Mouse (Mus musculus) embryonic facial prominence, embryonic 13.5 days (tissue): ENCODE results near the gene Ptpn14. TPM values are rescaled to one million over a fixed set of nuclear protein-coding genes. Genes with fewer than 3 reads are reported as not detected.

Source experiments
- ATAC-seq: fragments of 200-750 bp; cut with Nextera tagmentation; 2 replicates; pipeline ENCODE4 v1.8.0; 2017; ENCODE audit warnings: low read depth; ENCODE audit not compliant: insufficient number of reproducible peaks, insufficient read depth, low FRiP score, low TSS enrichment
- H3K27ac ChIP-seq: fragments of 300-500 bp; sonication (generic); 2 replicates; pipeline ENCODE4 v1.5.1; 2015; ENCODE audit warnings: moderate library complexity, mild to moderate bottlenecking, inconsistent platforms
- H3K27me3 ChIP-seq: fragments of 300-500 bp; sonication (generic); 2 replicates; pipeline ENCODE4 v1.6.1; 2015; ENCODE audit warnings: mild to moderate bottlenecking, inconsistent platforms
- H3K36me3 ChIP-seq: fragments of 300-500 bp; sonication (generic); 2 replicates; pipeline ENCODE4 v1.6.1; 2015; ENCODE audit warnings: mild to moderate bottlenecking, inconsistent platforms
- H3K4me1 ChIP-seq: fragments of 300-500 bp; sonication (generic); 2 replicates; pipeline ENCODE4 v1.6.1; 2015; ENCODE audit warnings: inconsistent platforms
- H3K4me2 ChIP-seq: fragments of 300-500 bp; sonication (generic); 2 replicates; pipeline ENCODE4 v1.6.1; 2015; ENCODE audit warnings: moderate library complexity, mild to moderate bottlenecking, inconsistent platforms
- H3K4me3 ChIP-seq: fragments of 300-500 bp; sonication (generic); 2 replicates; pipeline ENCODE4 v1.5.1; 2015; ENCODE audit warnings: mild to moderate bottlenecking, inconsistent platforms
- H3K9ac ChIP-seq: fragments of 300-500 bp; sonication (generic); 2 replicates; pipeline ENCODE4 v1.6.1; 2015; ENCODE audit warnings: mild to moderate bottlenecking, inconsistent platforms
- H3K9me3 ChIP-seq: fragments of 300-500 bp; sonication (generic); 2 replicates; pipeline ENCODE4 v1.6.1; 2016; ENCODE audit warnings: inconsistent platforms
- WGBS: fragments of 180-500 bp; shearing (Covaris S2); methylation state at CpG from one replicate; pipeline ENCODE4 v1.1.7; 2015; ENCODE audit warnings: mixed read lengths; 5-methylcytosine and 5-hydroxymethylcytosine counted together
- polyA plus RNA-seq: library from polyadenylated mRNA; unstranded; fragments of >200 nt; fragmentation: Nextera tagmentation; extraction: Ambion mirVana; gene quantifications from 2 replicates; pipeline ENCODE4 v1.2.1, GENCODE M21; 2015

Gene Ptpn14
- polyA plus RNA-seq, 1 experiment from 2014 or later: 14.0 TPM

DNA sequence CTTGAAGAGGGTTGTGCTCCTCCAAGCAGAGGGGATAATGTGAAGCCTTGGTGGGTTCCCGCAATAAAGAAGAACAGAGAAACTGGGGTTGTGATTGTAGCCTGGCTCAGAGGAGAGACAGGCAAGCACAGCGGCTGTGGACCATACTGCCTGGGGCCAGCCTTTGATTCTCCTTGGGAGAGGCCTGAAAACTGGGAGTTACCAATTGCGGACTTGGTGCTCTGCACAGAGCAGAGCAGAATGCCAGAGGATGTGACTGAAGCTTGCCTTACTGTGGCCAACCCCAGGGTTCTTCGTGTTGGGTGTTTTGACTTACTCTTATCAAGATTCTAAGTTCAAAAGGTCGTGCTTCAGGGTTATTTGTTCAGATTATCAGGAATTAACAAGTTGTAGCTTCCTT is 92.0 kb downstream of the Ptpn14 start:
- Histone ChIP-seq H3K4me1 (peaks cover 50% of the 10 kb centered on the region), H3K9me3 (no peaks in the 10 kb centered on the region), H3K4me2 (no peak overlapping the region), H3K4me3 (no peak overlapping the region), H3K36me3 (peaks cover 17% of the 10 kb centered on the region), H3K27ac (no peak overlapping the region), H3K9ac (no peak overlapping the region), H3K27me3 (no peaks in the 10 kb centered on the region)
- 54% methylated on average over 5 of the region's 5 CpGs for WGBS
- ATAC-seq: no peak

DNA sequence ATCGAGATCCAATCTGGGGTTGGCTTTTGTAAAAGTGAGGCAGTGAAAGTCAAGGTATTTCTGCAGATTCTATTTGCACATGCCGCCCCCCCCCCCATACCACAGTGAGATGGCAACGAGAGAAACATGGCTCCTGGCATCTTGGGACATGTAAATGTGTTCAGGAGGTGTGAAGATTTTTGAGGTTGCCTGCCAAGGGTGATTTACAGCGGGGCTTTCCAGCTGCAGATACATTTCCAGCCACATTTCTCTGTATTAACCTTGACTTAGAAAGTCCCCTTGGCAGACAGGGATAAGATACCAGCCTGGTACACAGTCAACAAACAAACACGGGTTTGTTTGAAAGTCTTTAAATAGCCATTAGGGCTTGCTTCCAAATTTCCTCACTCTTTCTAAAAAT is 96.4 kb downstream of the Ptpn14 start:
- no peak overlapping the region for H3K27ac ChIP-seq

DNA sequence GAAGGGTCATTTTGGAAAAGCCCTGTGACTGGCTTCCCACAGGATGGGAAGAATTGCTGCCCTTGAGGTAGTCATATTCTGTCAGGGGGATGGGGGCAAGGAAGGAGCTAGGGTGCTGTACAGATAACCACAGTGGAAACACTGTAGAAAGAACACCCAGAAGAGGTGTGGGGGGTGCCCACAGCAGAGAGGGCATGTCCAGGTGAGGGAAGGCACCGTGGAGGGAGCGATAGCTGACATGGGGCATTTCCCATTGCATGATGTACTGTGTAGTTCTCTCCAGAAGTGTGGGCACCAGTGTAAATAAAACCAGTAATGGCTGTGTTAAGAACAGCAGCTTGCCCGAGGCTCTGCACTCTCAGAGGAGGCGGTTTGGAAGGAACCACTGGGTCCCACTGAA is 102.3 kb downstream of the Ptpn14 start:
- Histone ChIP-seq H3K36me3 (peaks cover 55% of the 10 kb centered on the region), H3K4me2 (no peak overlapping the region), H3K4me3 (no peak overlapping the region), H3K27me3 (no peaks in the 10 kb centered on the region), H3K27ac (peak overlapping the region; percentile 48; the same call in 1 of the 2 replicates), H3K9me3 (no peaks in the 10 kb centered on the region), H3K9ac (no peak overlapping the region), H3K4me1 (peaks cover 15% of the 10 kb centered on the region)
- 49% methylated on average over 4 of the region's 4 CpGs for WGBS
- 0 out of 2 replicates have a peak, but pooled peaks have one; percentile 11 for ATAC-seq

More for the DNA sequence above, 96.4 kb downstream of the Ptpn14 start:
- H3K9me3 ChIP-seq: no peaks in the 10 kb centered on the region
- ATAC-seq: no peak
- no peaks in the 10 kb centered on the region for H3K27me3 ChIP-seq
- 86% methylated on average over 5 of the region's 5 CpGs for WGBS
- no peak overlapping the region for H3K4me2 ChIP-seq
- H3K36me3 ChIP-seq: peaks cover 49% of the 10 kb centered on the region
- H3K4me1 ChIP-seq: peaks cover 16% of the 10 kb centered on the region
- no peak overlapping the region for H3K4me3 ChIP-seq
- no peak overlapping the region for H3K9ac ChIP-seq

DNA sequence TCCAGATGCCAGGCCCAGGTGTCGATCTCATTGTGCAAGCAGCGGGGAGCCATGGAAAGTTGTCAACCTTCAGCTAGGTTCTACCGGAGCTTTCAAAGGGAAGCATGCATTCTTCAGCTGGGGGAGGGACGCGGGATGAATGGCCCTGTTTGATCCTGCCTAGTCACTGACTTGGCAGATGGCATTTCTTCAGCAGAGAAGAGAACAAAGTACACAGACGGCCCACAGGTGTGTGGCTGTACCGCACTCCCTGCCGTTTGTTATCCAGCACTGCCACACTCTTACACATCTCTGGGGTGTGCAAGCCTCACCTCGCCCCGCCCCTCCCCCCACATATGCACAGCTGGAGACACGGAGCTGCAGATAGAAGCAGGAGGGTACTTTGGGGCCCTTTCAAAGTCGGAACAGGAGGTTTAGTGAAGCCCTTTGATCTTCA is 102.7 kb downstream of the Ptpn14 start:
- Histone ChIP-seq H3K4me2 (no peak overlapping the region), H3K9me3 (no peaks in the 10 kb centered on the region), H3K9ac (no peak overlapping the region), H3K27me3 (no peaks in the 10 kb centered on the region), H3K27ac (peak overlapping the region; percentile 49; the same call in 1 of the 2 replicates), H3K36me3 (peaks cover 55% of the 10 kb centered on the region), H3K4me3 (no peak overlapping the region), H3K4me1 (peaks cover 15% of the 10 kb centered on the region)
- WGBS: 22% methylated on average over 12 of the region's 12 CpGs
- ATAC-seq: peak; percentile 60; the same call in 1 of the 2 replicates

DNA sequence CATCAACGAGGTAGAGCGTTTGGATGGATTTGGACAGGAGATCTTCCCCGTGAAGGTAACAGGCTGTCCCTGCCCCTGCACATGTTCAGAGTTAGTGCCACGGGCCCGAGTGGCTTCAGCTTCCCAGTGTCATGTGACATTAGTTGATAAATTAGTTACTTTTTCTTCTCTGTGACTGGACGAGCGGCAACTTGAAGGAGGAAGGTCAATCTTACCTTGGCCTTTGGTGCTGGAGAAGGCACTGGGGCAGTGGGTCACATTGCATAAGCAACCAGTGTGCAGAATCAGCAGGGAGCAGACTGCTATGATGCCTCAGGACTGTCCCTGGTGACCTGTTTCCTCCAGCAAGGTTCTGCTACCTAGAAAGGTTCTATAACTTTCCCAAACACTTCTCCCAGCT is 105.3 kb downstream of the Ptpn14 start:
- Histone ChIP-seq H3K4me2 (no peak overlapping the region), H3K4me3 (no peak overlapping the region), H3K36me3 (peaks cover 56% of the 10 kb centered on the region), H3K9me3 (no peaks in the 10 kb centered on the region), H3K27ac (no peak overlapping the region), H3K9ac (no peak overlapping the region), H3K27me3 (no peaks in the 10 kb centered on the region), H3K4me1 (peaks cover 15% of the 10 kb centered on the region)
- ATAC-seq: no peak
- WGBS: 65% methylated on average over 7 of the region's 7 CpGs

DNA sequence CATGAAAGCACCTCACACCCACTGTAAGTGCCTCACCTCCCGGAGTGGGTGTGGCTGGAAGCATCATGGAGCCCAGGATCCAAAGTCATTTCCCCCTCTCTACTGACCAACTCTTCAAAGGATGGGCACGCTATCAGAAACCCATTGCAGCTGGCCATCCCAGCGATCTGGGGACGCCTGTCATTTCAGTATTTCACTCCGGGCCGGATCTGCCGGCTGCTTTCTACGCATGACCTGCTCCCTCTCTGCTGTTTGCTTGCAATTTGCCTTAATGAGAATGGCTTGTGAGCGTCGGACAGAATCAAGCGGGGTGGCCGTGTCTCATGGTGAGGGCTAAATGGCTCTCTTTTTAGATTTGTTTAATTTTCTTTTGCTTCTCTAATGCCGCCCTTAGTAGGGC is 106.1 kb downstream of the Ptpn14 start:
- Histone ChIP-seq H3K36me3 (peaks cover 56% of the 10 kb centered on the region), H3K9me3 (no peaks in the 10 kb centered on the region), H3K9ac (no peak overlapping the region), H3K4me2 (no peak overlapping the region), H3K4me3 (no peak overlapping the region), H3K27ac (no peak overlapping the region), H3K4me1 (peaks cover 15% of the 10 kb centered on the region), H3K27me3 (no peaks in the 10 kb centered on the region)
- 76% methylated on average over 13 of the region's 13 CpGs for WGBS
- ATAC-seq: no peak

DNA sequence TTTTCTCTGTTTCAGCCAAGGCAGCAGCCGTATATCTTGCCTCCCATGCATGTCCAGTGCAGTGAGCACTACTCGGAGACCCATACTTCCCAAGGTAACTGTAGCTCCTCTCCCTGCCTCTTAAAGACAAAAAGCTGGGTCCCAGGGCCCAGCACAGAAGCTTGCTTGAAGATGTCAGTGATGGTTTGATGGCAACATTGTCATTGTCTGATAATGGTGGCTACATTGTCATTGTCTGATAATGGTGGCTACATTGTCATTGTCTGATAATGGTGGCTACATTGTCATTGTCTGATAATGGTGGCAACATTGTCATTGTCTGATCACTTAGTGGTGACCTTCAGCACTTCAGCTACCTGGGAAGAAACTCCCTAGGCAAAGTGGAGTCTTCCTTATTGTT is 118.3 kb downstream of the Ptpn14 start:
- Histone ChIP-seq H3K9me3 (no peaks in the 10 kb centered on the region), H3K9ac (no peak overlapping the region), H3K27me3 (no peaks in the 10 kb centered on the region), H3K27ac (no peak overlapping the region), H3K4me2 (no peak overlapping the region), H3K36me3 (peaks cover 91% of the 10 kb centered on the region), H3K4me3 (no peak overlapping the region), H3K4me1 (no peaks in the 10 kb centered on the region; the same call in 1 of the 2 replicates)
- ATAC-seq: no peak
- 83% methylated on average over 2 of the region's 2 CpGs for WGBS

DNA sequence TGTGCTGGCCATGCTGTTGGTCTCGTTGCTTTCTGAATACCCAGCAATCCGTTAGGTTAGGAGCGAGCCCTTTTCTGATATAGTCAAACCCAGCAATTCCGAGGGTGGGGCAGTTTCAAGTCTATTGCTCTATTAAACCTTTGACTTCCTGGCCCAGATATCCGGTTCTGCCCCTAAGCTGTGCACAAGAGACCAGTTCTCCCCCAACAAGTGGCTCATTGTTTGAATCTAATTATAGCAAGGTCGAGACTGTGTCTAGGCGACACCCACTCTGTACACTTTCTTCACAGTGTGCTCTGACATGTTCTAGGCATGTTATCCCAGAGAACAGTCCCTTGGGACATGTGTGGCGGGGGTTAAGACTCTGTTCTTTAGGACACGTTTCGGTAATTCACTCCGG is 121.5 kb downstream of the Ptpn14 start:
- 53% methylated on average over 11 of the region's 11 CpGs for WGBS
- no peaks in the 10 kb centered on the region for H3K9me3 ChIP-seq
- no peak overlapping the region for H3K9ac ChIP-seq
- no peaks in the 10 kb centered on the region for H3K27me3 ChIP-seq
- no peak overlapping the region for H3K4me3 ChIP-seq
- H3K4me1 ChIP-seq: peaks cover 22% of the 10 kb centered on the region
- H3K36me3 ChIP-seq: peaks cover 90% of the 10 kb centered on the region
- no peak overlapping the region for H3K27ac ChIP-seq
- no peak overlapping the region for H3K4me2 ChIP-seq
- no peak for ATAC-seq

DNA sequence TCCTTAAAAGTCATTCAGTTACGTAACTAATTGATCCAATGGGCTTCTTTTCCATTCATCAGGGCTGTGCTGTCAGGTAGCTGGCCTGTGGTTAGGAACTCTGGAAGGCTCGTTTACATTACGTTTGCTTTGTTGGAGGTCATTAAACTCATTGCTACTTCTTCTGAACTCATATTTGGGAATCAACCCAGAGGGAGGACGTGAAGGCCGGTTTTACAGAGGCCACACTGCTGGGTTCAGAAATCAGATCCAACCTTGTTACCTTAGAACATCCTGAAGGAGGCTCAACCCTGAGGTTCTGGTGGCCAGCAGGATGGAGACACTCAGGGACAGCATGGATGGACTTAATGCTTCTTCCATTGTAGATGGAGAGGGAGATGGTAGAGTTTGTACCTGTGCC is 124.0 kb downstream of the Ptpn14 start:
- Histone ChIP-seq H3K4me2 (no peak overlapping the region), H3K9me3 (no peaks in the 10 kb centered on the region), H3K36me3 (peaks cover 90% of the 10 kb centered on the region), H3K27ac (no peak overlapping the region), H3K4me3 (no peak overlapping the region), H3K4me1 (peaks cover 22% of the 10 kb centered on the region), H3K9ac (no peak overlapping the region), H3K27me3 (no peaks in the 10 kb centered on the region)
- WGBS: 69% methylated on average over 5 of the region's 5 CpGs
- ATAC-seq: no peak

DNA sequence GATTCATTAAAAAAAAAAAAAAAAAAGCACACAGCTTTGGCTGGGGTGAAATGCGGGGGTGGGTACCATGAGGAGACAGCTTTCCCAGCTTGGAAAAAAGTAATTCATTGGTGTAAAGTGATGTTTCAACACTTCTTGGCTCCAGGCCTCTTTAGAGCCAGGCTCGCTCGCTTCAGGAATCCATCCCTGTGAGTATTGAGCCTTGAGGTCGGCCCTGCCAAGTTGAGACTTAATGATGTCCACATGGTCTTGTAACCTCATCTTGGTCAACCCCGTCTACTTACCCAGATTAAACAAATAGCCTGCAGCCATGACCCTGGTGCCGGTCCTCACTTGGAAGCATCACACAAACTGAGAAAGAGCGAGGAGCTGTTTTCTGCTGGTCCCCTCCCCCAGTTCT is 124.4 kb downstream of the Ptpn14 start:
- Histone ChIP-seq H3K27ac (no peak overlapping the region; the same call in 1 of the 2 replicates), H3K36me3 (peaks cover 90% of the 10 kb centered on the region), H3K4me2 (no peak overlapping the region), H3K4me3 (no peak overlapping the region), H3K9me3 (no peaks in the 10 kb centered on the region), H3K9ac (no peak overlapping the region), H3K27me3 (no peaks in the 10 kb centered on the region), H3K4me1 (peaks cover 22% of the 10 kb centered on the region)
- no peak for ATAC-seq
- 45% methylated on average over 7 of the region's 7 CpGs for WGBS

DNA sequence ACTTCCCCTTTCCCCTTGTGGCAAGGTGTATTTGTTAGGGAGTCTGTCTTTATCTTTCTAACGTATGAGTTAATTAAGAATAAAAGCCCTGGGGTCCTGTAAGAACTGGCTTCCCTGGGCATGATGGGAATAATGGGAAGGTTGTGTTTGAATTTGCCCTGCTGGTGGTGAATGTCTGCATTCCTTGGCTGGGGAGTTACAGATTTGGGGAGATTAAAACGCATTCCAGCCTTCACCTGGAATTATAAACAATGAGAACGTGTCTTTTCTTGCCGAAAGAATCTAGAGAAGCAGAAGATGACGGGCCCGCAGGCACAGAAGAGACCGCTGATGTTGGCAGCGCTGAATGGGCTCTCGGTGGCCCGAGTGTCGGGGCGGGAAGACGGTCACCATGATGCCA is 126.6 kb downstream of the Ptpn14 start:
- Histone ChIP-seq H3K27me3 (no peaks in the 10 kb centered on the region), H3K27ac (peak overlapping the region; percentile 55), H3K9me3 (no peaks in the 10 kb centered on the region), H3K4me3 (no peak overlapping the region), H3K36me3 (peaks cover 76% of the 10 kb centered on the region), H3K4me1 (peaks cover 22% of the 10 kb centered on the region), H3K4me2 (no peak overlapping the region), H3K9ac (no peak overlapping the region)
- WGBS: 74% methylated on average over 13 of the region's 13 CpGs
- ATAC-seq: no peak

DNA sequence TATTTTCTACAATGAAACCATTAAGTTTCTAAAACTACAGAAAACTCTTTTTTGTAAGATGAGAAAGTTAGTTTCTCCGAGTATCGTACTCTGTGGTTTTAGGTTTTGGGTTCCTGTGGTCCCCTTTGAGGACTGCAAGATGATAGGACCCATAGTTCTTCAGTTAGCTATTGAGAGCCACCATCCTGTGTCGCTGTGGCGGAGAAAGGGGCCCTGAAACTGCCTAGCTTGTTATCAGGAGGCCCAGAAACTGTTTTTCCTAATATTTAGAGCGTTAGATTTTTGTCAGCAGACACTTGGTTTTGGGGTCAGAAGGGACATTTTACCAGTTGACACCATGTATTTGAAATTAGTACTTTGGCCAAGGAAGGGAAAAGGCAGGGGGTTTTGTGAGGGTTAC is 127.7 kb downstream of the Ptpn14 start:
- no peak overlapping the region for H3K4me2 ChIP-seq
- peaks cover 73% of the 10 kb centered on the region for H3K36me3 ChIP-seq
- H3K4me1 ChIP-seq: peaks cover 30% of the 10 kb centered on the region
- H3K27me3 ChIP-seq: no peaks in the 10 kb centered on the region
- no peak overlapping the region for H3K4me3 ChIP-seq
- H3K27ac ChIP-seq: no peak overlapping the region
- no peak for ATAC-seq
- H3K9me3 ChIP-seq: no peaks in the 10 kb centered on the region
- WGBS: 84% methylated on average over 5 of the region's 5 CpGs
- H3K9ac ChIP-seq: no peak overlapping the region

DNA sequence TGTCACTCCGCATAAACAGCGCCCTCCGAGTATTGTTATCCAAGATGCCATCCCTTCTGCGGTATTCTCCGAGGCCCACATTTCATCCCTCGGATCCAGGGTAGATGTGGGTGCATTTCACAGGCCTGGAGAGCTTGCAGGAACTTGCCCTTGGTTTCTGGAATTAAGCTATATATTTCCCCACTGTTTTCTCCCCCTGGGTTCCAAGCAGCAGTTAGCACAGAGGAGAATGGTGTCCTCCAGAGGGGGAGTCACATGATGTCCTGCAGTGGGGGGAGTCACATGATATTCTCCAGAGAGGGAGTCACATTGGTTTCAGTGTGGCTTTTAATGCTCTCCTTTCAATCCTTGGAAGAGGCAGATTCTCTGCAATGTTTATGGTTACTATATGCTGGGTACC is 130.3 kb downstream of the Ptpn14 start:
- H3K4me1 ChIP-seq: peaks cover 22% of the 10 kb centered on the region
- H3K9ac ChIP-seq: no peak overlapping the region
- peaks cover 64% of the 10 kb centered on the region for H3K36me3 ChIP-seq
- no peak overlapping the region for H3K27ac ChIP-seq
- no peak for ATAC-seq
- no peak overlapping the region for H3K4me2 ChIP-seq
- no peaks in the 10 kb centered on the region for H3K9me3 ChIP-seq
- H3K27me3 ChIP-seq: no peaks in the 10 kb centered on the region
- WGBS: 74% methylated on average over 6 of the region's 6 CpGs
- H3K4me3 ChIP-seq: no peak overlapping the region
